Mouse (Mus musculus) left cerebral cortex, adult 18-20 months (tissue): ENCODE measurements around the gene Tet3. TPM values are rescaled to one million over a fixed set of nuclear protein-coding genes. Genes with fewer than 3 reads are reported as not detected.
A peak's percentile ranks its signal among the peaks of the same experiment; 100 is the strongest.

ENCODE experiments used
- DNase-seq, 2 experiments: peaks; one replicate each; pipeline ENCODE4 v3.0.0; 2021 to 2022; ENCODE audit warnings: low spot score in 2 of 2, mixed read lengths in 1 of 2
- long read RNA-seq, 2 experiments: library from polyadenylated mRNA; stranded (forward); transcript quantifications; one replicate each; pipeline ENCODE4 v2.0.0; 2021
- total RNA-seq, 2 experiments: library from RNA; stranded (reverse); gene quantifications; 2 replicates each; pipeline ENCODE4 v1.2.3; 2021

Tet3 gene
- total RNA-seq: 10 to 100 TPM; 60.8 to 75.9 TPM
- long read RNA-seq, experiment 1, partial matches to known transcripts: 1 of 19 reads
- long read RNA-seq, experiment 1, other reads (novel, unspliced or antisense): 18 of 19 reads
- long read RNA-seq, experiment 2, partial matches to known transcripts: 0 of 8 reads
- long read RNA-seq, experiment 2, other reads (novel, unspliced or antisense): 8 of 8 reads

GRCm38 (mm10) chr6:83459034-83459644, at the start of gene Tet3:
Gene Tet3 (minus strand): TSS chr6:83459084.
- DNase-seq: no peak

GRCm38 (mm10) chr6:83507168-83507546, 48.3 kb upstream of the Tet3 start:
- DNase-seq: no peak

GRCm38 (mm10) chr6:83506258-83507167, 47.6 kb upstream of the Tet3 start, which contains the start of gene Dguok:
Gene Dguok (minus strand): TSS chr6:83506969.
- peak; percentile 97 to 99 for DNase-seq

GRCm38 (mm10) chr6:83505554-83505953, 46.7 kb upstream of the Tet3 start:
- DNase-seq: no peak

- no peak for DNase-seq
Measured at GRCm38 (mm10) chr6:83503361-83503760, 44.5 kb upstream of the Tet3 start.

- DNase-seq: peak; percentile 57 to 60
Measured at GRCm38 (mm10) chr6:83502656-83503055, 43.8 kb upstream of the Tet3 start.

- no peak for DNase-seq
Measured at GRCm38 (mm10) chr6:83501524-83502310, 42.8 kb upstream of the Tet3 start.

- DNase-seq: no peak
Measured at GRCm38 (mm10) chr6:83500462-83500861, 41.6 kb upstream of the Tet3 start.

GRCm38 (mm10) chr6:83499078-83499477, 40.2 kb upstream of the Tet3 start:
- DNase-seq: peak; percentile 52 to 64

- DNase-seq: no peak
Measured at GRCm38 (mm10) chr6:83496753-83497710, 38.1 kb upstream of the Tet3 start.

GRCm38 (mm10) chr6:83496009-83496752, 37.3 kb upstream of the Tet3 start:
- no peak for DNase-seq

- DNase-seq: no peak
Measured at GRCm38 (mm10) chr6:83490622-83491021, 31.7 kb upstream of the Tet3 start.

- DNase-seq: no peak
Measured at GRCm38 (mm10) chr6:83488200-83488599, 29.3 kb upstream of the Tet3 start.

- DNase-seq: no peak
Measured at GRCm38 (mm10) chr6:83487298-83487697, 28.4 kb upstream of the Tet3 start.

GRCm38 (mm10) chr6:83485854-83486253, 27.0 kb upstream of the Tet3 start:
- DNase-seq: no peak

GRCm38 (mm10) chr6:83483776-83484175, 24.9 kb upstream of the Tet3 start:
- no peak for DNase-seq

GRCm38 (mm10) chr6:83482418-83483085, 23.7 kb upstream of the Tet3 start:
- no peak for DNase-seq

GRCm38 (mm10) chr6:83480019-83480655, 21.3 kb upstream of the Tet3 start:
- no peak for DNase-seq
